Mouse (Mus musculus): ENCODE results near the gene Rsph9. TPM values are rescaled to one million over a fixed set of nuclear protein-coding genes. Genes with fewer than 3 reads are reported as not detected.

Gene Rsph9
- under 1 TPM in 1 of 2 experiments, not detected in 1; 0.61 TPM for total RNA-seq (2023)

GRCm38 (mm10) chr17:46143578-46144423 lies at the start of gene Rsph9:
Gene Rsph9, minus strand, starts transcription at chr17:46144216.

GRCm38 (mm10) chr17:46160686-46161085 lies 16.7 kb upstream of the Rsph9 start, which contains the start of gene Gtpbp2:
Gene Gtpbp2, plus strand, starts transcription at chr17:46161032.

GRCm38 (mm10) chr17:46152847-46153782 lies 9.1 kb upstream of the Rsph9 start, which contains the start of gene Mad2l1bp:
Gene Mad2l1bp, minus strand, starts transcription at chr17:46153553.

GRCm38 (mm10) chr17:46110402-46111289 lies 33.4 kb downstream of the Rsph9 start, which contains the start of gene Mrps18a:
Gene Mrps18a, plus strand, starts transcription at chr17:46110986.

Other genes with a start within 250 kb of the Rsph9 start
- 10 to 100 TPM; 33.7 to 40.6 TPM for gene Vegfa, start 111.8 kb downstream of the Rsph9 start, total RNA-seq (2023)
- 10 to 100 TPM; 24.6 to 26.4 TPM for gene Mrps18a, start 33.2 kb downstream of the Rsph9 start, total RNA-seq (2023)
- gene Mad2l1bp, start 9.3 kb upstream of the Rsph9 start, total RNA-seq (2023), result 10 to 100 TPM; 16.6 to 20.6 TPM
- 100 to 1,000 TPM; 128 to 138 TPM for gene Gtpbp2, start 16.8 kb upstream of the Rsph9 start, total RNA-seq (2023)
- 10 to 100 TPM; 21.0 TPM for gene Polh, start 58.4 kb upstream of the Rsph9 start, total RNA-seq (2023)
- gene Xpo5, start 58.6 kb upstream of the Rsph9 start, total RNA-seq (2023), result 10 to 100 TPM; 20.3 to 22.9 TPM
- 10 to 100 TPM; 22.6 to 22.7 TPM for gene Polr1c, start 103.8 kb upstream of the Rsph9 start, total RNA-seq (2023)
- gene Yipf3, start 103.9 kb upstream of the Rsph9 start, total RNA-seq (2023), result 10 to 100 TPM; 75.7 to 76.7 TPM
- gene Lrrc73, start 109.3 kb upstream of the Rsph9 start, total RNA-seq (2023), result 1 to 10 TPM in 1 of 2 experiments, under 1 TPM in 1; 0.79 to 1.6 TPM
- gene Tjap1, start 138.8 kb upstream of the Rsph9 start, total RNA-seq (2023), result 10 to 100 TPM; 24.1 to 29.3 TPM
- gene Dlk2, start 153.2 kb upstream of the Rsph9 start, total RNA-seq (2023), result not detected
- gene Abcc10, start 184.1 kb upstream of the Rsph9 start, total RNA-seq (2023), result 1 to 10 TPM; 6.4 to 6.8 TPM
- gene Zfp318, start 239.5 kb upstream of the Rsph9 start, total RNA-seq (2023), result 1 to 10 TPM; 5.0 to 7.0 TPM